Mouse (Mus musculus) liver, adult (tissue): ENCODE measurements around the gene Psmg3.

ENCODE experiments used
- GATA4 ChIP-seq: IDR thresholded peaks from 2 replicates; pipeline ENCODE4 v1.6.1; 2014; ENCODE audit warnings: mild to moderate bottlenecking, low read length; ENCODE audit not compliant: insufficient replicate concordance

The Psmg3 gene

DNA sequence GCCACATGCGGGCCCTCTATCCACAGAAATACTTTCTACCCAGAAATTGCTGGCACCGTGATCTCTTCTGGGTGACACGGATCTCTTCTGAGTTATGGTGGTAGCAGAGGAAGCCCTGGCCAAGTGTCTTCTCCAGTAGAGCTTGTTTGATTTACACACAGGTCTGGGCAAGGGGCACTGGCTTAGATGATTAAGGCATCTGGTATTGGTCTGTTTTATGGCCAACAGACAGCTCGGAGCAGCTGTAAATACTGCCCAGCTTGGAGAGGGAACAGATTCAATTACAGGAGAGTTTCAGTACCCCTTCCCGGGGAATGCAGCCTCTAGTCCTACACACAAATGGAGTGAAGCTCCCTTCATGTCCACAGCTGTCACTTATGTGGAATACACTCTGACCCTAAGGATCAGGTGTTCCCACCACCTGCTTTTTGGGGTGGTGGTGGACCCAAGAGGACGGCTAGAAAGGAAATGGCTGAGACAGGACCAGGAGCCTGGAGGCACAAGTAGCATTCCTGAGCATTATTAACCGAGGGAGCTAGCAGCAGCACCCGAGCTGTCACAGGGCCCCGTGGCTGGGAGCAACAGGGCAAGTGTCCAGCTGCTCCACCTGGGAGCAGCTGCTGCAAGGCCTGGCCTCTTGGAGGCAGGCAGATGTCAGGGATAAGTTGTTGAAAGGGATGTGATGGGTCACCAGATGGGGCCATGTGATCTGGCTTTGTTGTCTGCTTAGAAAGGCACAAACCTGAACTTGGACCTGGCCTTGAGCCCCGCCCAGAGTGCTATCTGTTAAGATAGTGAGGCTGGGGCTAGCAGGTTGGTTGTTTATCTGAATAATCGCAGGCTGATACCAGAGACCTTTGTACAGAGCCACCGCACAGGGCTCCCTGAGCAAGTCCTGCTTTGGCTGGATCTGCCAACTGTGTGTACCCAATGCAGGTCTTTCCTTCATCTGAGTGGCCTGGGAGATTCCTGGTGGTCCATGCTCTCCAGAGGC lies 4.9 kb downstream of the Psmg3 start:
- peak; percentile 94 for TF ChIP-seq GATA4

DNA sequence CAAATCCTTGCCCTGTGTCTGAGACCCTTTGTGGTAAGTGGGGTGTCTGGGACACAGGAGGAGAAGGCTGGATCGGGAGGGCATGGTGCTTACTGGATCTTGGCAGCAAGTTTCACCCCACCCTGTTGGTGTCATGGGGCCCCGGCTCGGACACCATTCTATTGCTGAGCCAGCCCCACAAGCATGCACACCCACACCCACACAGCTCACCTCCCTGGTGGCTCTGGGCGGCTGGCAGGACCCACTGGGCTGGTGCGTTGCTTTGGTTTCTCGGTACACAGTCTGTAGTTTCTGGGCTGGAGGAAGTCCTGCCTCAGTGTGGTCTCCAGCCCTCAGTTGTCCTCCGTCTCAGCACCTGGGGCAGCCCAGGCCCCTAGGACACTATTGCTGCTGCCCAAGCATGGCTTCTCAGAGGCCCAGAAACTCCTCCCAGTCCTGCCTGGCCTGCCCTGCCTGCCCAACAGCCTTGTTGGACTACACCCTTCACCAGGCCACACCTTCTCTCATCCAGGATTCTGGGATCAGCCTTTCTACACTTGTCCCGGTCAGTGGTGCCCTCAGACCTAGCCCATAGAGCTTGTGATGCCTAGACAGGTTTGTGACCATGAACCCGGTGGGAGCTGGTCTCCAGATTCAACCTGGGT lies 7.0 kb downstream of the Psmg3 start, which contains the start of gene Tmem184a:
Gene Tmem184a, minus strand, starts transcription at position 380 of the 644 bp plus-strand sequence.
- TF ChIP-seq GATA4: no peak

DNA sequence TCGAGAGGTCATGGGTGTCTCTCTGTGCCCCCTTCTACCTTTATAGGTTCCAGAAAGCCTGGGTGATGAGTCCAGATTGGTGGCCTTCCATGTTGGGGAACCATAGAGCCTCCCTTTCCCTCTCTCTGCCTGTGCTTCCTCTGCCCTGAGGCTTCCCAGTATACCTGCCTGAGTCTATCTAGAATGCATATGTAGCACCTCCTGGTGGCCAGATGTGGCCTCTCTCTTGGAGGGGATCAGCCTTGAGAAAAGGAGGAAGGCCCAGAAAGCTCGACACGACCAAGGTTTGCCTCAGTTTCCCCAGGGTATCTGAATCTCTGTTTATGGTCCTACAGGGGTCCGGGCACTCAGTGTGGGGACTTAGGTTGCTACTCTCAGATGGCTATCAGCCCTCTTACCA lies 7.9 kb downstream of the Psmg3 start:
- TF ChIP-seq GATA4: no peak

DNA sequence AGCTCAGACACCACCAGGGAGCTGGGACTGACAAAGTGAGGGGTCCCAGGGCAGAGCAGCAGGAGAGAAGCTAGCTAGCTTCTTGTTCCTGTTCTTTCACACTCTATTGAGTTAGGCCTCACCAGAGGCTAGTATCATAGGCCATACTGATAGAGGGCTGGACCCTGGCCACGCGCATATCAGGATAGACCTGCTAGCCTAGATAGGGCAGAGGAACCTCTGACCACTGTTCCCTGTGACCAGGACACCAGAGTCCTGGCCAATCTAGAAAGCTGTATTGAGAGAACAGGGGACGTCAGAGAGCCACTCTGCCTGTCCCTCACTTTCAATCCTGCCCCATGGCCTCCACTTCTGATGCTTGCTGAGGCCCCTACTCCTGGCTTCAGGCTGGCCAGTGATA lies 8.6 kb downstream of the Psmg3 start:
- no peak for TF ChIP-seq GATA4

DNA sequence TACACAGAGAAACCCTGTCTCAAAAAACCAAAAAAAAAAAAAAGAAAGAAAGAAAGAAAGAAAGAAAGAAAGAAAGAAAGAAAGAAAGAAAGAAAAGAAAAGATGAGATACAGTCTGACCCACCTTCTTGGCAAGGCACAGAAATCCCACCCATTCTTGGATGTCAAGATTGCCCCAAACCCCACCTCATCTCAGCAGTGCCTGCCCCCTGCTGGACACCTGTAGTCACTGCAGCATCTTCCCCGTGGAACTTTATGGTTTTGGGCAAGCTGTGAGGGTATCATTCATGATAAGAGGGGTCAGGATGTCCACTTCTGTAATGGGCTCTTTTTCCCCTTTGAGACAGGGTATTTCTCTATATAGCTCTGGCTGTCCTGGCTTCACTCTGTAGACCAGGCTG lies 9.4 kb downstream of the Psmg3 start:
- TF ChIP-seq GATA4: no peak

DNA sequence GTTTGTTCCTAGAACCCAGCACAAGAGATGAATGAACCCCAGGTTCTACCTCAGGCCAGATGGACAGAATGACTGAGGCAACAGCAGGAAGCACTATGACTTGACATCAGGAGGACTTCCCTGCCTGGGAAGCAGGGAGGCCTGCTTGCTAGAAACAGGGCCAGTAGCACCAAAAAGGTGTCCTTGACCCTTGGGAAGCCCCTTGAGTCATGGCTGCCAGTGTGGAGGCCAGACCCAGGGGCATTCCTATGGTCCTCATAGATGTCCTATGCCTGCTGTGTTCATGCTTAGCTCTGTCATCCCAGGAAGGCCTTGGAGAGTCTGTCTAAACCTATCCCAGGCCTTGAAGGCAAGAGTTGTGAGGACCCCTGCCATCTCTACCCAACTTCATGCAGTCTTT lies 10.2 kb downstream of the Psmg3 start:
- TF ChIP-seq GATA4: no peak

DNA sequence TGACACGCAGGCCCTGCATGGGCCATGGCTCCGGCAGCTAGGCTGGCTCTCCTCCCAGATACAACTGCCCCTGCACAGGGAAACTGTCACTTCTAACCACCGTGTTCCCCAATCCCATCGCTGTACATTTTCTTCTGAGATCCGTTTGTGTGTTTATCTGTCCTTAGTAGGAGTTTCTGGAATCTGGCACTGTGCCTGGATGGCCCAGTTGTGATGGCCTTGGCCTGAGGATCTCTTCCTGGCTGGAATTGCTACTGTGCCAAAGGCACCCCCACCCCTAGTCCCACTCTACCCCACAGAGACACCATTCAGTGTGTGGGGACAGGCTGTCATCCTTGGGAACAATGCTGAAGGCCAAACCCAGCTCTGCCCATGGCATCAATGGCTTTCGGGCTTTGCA lies 10.7 kb downstream of the Psmg3 start:
- TF ChIP-seq GATA4: no peak

DNA sequence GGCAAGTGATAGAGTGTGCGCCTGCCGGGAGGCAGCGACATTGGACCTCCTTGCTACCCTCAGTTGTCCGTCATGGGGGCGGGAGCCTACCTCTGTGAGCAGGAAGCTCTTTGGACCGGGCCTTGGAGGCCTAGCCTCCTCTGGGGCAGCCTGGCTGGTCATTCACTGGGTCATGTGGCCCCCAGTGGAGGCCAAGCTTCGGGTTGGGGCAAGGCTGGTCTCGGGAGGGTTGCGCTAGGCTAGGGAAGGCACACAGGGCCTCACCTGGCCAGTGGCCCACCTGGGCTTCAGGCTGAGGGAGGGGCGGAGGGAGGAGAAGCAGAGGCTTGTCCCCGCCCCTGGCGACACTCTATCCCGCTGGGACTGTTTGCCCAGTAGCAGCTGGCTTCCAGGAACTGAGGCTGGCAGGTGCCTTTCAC lies 12.7 kb downstream of the Psmg3 start:
- no peak for TF ChIP-seq GATA4

DNA sequence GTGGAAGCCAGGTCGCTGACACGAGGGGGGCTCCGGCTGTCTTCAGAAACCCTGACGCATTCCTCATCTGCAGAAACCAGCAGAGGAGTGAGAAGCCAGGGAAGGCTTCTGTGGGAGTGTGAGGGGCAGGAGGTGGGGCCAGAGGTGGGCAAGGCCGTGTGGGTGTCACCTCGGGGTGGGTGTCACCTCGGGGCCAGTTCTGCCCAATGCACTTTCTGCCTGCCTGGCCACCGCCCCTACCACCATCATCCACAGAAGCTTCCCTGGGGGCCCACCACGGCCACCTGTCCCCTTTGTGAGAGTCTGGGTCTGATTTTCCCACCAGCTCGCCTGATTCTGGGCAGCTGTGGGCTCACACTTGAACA lies 13.6 kb downstream of the Psmg3 start:
- TF ChIP-seq GATA4: no peak

DNA sequence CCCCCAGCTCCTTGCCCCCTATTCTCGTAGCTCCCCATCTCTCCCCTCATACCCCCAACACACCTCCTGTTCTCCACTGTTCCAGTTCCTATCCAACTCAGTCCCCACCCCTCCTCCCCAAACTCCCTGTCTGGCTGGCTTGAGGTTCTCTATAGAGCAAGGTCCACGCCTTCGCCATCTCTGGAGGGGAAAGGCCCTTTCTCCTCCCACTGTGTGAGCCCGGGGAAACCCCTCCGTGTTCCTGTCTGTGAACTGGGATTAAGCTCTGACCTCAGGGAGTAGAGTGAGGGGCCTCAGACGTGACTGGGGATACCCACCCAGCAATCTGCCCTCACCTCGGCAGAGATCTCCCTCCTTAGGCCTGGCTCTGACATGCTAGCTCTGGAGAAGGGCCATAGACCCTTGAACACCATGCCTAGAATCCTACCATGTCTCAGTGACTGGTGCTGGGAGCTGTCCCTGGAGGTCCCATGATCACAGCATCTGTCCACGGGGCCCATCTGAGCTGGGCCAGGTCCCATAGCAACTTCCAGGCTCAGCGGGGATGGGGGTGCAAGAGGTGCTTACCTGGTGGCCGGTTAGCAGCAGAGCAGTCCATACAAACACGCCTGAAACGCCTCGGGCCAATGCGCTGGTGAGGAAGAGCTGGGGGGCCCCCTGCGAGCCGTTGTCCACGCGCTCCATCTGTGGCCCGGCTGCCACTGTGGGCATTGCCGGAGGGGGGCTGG lies 14.1 kb downstream of the Psmg3 start:
- no peak for TF ChIP-seq GATA4

DNA sequence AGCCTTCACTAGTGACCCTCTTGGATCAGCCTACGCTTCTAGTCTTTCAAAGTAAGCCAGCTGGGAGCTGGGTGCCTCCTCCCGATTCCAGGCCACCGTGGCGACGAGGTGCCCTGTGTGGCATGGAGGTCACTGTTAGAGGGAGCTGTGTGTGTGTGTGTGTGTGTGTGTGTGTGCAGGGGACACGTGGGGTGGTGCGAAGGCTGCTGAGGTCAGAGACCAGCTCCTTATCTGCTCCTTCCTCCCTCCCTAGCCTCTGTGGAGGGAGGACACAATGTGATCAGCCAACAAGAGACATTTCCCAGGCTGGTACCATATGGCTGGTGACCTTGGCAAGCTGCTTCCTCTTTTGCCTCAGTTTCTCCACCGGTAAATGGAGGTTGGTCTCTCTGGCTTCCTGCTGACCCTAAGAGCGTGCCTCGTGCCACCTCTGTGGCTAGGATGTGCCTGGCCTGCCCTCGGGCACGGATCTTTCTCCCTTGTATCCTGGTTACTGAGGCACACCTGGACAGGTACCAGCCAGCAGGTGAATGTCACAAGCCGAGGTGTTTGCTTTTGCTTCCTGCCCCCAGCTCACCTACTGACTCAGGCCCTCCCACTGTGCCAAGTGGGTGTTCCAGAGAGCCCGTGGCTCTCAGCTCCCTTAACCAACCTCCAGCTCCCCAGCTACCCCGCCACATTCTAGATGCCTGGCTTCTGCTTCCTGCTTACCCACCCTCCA lies 14.8 kb downstream of the Psmg3 start:
- TF ChIP-seq GATA4: no peak

DNA sequence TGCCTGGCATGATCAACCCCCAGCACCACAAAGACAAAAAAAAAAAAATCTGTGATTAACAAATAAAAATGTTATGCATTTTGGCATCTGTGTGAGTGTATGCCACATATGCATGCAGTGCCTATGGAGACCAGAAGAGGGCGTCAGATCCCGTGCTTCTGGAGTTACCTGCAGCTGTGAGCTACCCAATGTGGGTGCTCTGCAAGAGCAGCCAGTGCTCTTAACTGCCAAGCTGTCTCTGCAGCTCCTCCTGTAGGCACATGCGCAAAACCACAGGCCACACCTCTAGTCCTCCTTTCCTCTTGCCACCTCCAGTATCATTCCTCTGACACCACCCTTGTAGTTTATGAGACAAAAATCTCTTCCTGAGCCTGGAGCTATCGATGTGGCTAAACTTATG lies 17.3 kb downstream of the Psmg3 start:
- no peak for TF ChIP-seq GATA4

DNA sequence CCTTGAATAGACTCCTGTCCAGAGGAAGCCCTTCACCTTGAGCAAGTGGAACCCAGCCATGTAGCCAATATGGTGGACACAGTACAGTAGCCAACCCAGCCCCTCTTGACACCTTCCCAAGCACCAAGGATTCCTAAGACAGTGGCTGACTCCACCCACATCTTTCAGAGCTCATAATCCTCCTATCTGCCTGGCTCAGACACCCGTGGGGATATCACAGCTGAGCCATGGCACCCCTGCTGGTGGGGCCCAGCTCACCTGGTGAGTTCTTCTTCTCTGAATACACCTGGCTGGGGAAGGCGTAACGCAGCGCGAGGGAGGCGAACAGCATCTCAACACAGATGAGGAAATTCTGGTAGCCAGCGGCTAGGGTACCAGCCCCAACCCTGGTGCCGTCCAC lies 20.8 kb downstream of the Psmg3 start:
- TF ChIP-seq GATA4: no peak

DNA sequence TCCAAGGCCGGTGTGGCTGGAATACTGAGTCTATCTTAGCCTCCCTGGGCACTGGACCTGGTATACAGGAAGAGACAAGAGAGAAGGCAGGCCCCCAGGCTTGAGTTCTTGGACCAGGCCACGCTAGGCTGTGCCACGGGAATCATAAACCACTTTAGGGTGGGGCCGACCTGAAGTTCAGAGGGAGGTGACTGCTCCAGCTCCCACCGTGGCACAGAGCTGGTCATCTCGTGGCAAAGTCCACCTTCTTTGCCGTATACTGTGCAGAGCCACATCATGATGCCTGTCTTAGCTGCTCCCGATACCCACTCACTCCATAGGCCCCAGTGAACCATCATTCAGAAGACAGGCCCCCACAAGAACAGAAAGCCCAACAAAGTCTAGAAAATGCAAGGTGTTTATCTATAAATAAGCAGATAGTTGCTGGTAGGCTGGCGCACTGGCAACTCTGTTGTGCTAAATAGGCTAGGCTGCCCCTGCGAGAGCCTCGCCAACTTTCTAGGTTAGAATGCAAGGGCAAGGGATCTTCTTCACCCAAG lies 22.0 kb downstream of the Psmg3 start:
- TF ChIP-seq GATA4: no peak

DNA sequence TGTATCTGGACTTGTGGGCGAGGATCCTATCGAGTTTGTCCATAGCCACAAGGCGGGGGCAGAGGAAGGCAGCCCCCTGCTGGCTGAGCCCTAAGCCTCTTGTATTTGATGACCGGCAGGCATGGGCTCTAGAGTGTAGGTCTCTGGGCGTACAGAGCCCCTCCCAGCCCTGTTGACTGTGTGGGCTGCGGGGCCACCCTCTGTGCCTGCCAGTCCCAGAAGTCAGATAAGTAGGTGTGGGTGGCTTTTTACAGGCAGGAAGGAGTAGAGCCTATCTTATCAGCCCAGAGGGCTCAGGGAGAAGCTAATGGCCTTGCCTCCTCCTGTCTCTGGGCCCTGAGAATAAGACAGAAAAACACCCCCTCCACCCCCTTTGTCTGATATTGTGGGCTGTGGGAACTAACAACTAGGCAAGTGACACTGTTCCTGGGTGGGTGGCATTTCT lies 22.6 kb downstream of the Psmg3 start:
- TF ChIP-seq GATA4: peak; percentile 87; the same call in 1 of the 2 replicates

DNA sequence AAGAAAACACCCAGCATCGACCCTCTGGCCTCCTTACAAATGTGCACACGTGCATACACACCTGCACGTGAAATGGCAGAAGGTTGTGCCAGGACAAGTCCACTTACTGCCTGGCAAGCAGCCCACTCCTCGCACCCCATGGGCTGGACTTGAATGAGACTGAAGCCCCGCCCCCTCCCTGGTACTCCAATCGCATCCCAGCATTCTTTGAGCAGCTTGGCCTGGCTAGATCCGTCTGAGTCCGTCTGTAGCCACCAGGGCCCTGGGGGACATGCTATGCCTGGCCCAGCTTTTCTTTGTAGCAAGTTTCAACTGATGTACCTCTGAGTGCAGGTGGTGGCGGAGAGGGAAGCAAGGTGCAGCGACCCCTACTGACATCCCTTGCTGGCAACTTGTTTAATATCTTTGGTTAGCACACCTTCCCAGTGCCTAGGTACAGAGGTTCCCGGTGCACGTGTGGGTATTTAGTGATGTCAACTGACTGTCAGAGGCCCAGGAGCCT lies 23.0 kb downstream of the Psmg3 start:
- no peak for TF ChIP-seq GATA4
